Mouse (Mus musculus) neutrophil, adult 83 days (primary cell): ENCODE measurements around the gene Scai. TPM values are rescaled to one million over a fixed set of nuclear protein-coding genes. Genes with fewer than 3 reads are reported as not detected.

Source experiments
- total RNA-seq, 2 experiments: library from RNA; stranded (reverse); gene quantifications; one replicate each; pipeline ENCODE4 v1.2.4; 2023

The Scai gene
- 10 to 100 TPM; 11.5 to 13.7 TPM for total RNA-seq

GRCm38 (mm10) chr2:39190561-39191056 is at the start of gene Scai:
TSS of gene Scai (minus strand) at chr2:39190734.

GRCm38 (mm10) chr2:39226019-39226640 is 35.6 kb upstream of the Scai start, which contains the start of gene Ppp6c:
TSS of gene Ppp6c (minus strand) at chr2:39226451.

GRCm38 (mm10) chr2:39065400-39065987 is 125.0 kb downstream of the Scai start, which contains the start of gene Golga1:
TSS of gene Golga1 (minus strand) at chr2:39065541.

Other genes starting within 250 kb of the Scai start
- gene Wdr38, start 193.3 kb downstream of the Scai start, total RNA-seq, result under 1 TPM in 1 of 2 experiments, not detected in 1; 0.33 TPM
- gene Arpc5l, start 185.4 kb downstream of the Scai start, total RNA-seq, result 10 to 100 TPM; 29.3 to 31.7 TPM
- gene Rpl35, start 185.1 kb downstream of the Scai start, total RNA-seq, result 100 to 1,000 TPM; 298 to 331 TPM
- gene Golga1, start 125.2 kb downstream of the Scai start, total RNA-seq, result 10 to 100 TPM; 16.9 TPM
- 10 to 100 TPM; 67.1 to 69.9 TPM for gene Ppp6c, start 35.7 kb upstream of the Scai start, total RNA-seq